Mouse (Mus musculus) liver, postnatal 0 days (tissue): ENCODE results near the gene Prrt2.

Experiments
- CTCF ChIP-seq: sonication (generic); IDR thresholded peaks from 2 replicates; pipeline ENCODE4 v1.5.1; 2016; ENCODE audit warnings: antibody characterized with exemption, low read depth
- EP300 ChIP-seq: IDR thresholded peaks from 2 replicates; pipeline ENCODE4 v1.6.1; 2016; ENCODE audit warnings: antibody characterized with exemption, low read depth, mild to moderate bottlenecking

- no peak for TF ChIP-seq CTCF
- TF ChIP-seq EP300 = no peak
Observed at GRCm38 (mm10) chr7:127011717-127012116, 9.3 kb downstream of the Prrt2 start.
